Mouse (Mus musculus) CH12.LX (cell line): ENCODE measurements around the gene Ddx23.

Experiments used
- CHD1 ChIP-seq: IDR thresholded peaks from 2 replicates; pipeline ENCODE4 v1.6.1; 2012; ENCODE audit warnings: low read depth, low read length, improper control_type of control experiment, inconsistent platforms
- CTCF ChIP-seq, 2 experiments: IDR thresholded peaks in 1 of 2; conservative IDR thresholded peaks in 1 of 2; 2 replicates each; pipeline ENCODE4 v1.5.1; 2011 to 2012; ENCODE audit warnings: low read depth in 2 of 2, low read length in 2 of 2, improper control_type of control experiment in 1 of 2, inconsistent platforms in 1 of 2, mild to moderate bottlenecking in 1 of 2, moderate library complexity in 1 of 2
- E2F4 ChIP-seq: IDR thresholded peaks from 2 replicates; pipeline ENCODE4 v1.6.1; 2011; ENCODE audit warnings: low read depth, low read length, improper control_type of control experiment; ENCODE audit not compliant: insufficient replicate concordance
- ELF1 ChIP-seq: IDR thresholded peaks from 2 replicates; pipeline ENCODE4 v1.6.1; 2014; ENCODE audit warnings: low read depth, mild to moderate bottlenecking, inconsistent platforms, low read length, improper control_type of control experiment
- IRF4 ChIP-seq: IDR thresholded peaks from 2 replicates; pipeline ENCODE4 v1.6.1; 2014; ENCODE audit warnings: low read depth, mild to moderate bottlenecking, inconsistent platforms, low read length, improper control_type of control experiment
- MAFK ChIP-seq: IDR thresholded peaks from 2 replicates; pipeline ENCODE4 v1.6.1; 2011; ENCODE audit warnings: low read length, improper control_type of control experiment; ENCODE audit not compliant: insufficient replicate concordance
- MAX ChIP-seq: IDR thresholded peaks from 2 replicates; pipeline ENCODE4 v1.6.1; 2011; ENCODE audit warnings: low read length, improper control_type of control experiment
- MEF2A ChIP-seq: IDR thresholded peaks from 2 replicates; pipeline ENCODE4 v1.6.1; 2014; ENCODE audit warnings: low read depth, mild to moderate bottlenecking, inconsistent platforms, low read length, improper control_type of control experiment, borderline replicate concordance
- TCF12 ChIP-seq: IDR thresholded peaks from 2 replicates; pipeline ENCODE4 v1.6.1; 2014; ENCODE audit warnings: low read depth, mild to moderate bottlenecking, inconsistent platforms, low read length, improper control_type of control experiment
- USF1 ChIP-seq: IDR thresholded peaks from 2 replicates; pipeline ENCODE4 v1.6.1; 2014; ENCODE audit warnings: low read depth, mild to moderate bottlenecking, inconsistent platforms, low read length, improper control_type of control experiment

DNA sequence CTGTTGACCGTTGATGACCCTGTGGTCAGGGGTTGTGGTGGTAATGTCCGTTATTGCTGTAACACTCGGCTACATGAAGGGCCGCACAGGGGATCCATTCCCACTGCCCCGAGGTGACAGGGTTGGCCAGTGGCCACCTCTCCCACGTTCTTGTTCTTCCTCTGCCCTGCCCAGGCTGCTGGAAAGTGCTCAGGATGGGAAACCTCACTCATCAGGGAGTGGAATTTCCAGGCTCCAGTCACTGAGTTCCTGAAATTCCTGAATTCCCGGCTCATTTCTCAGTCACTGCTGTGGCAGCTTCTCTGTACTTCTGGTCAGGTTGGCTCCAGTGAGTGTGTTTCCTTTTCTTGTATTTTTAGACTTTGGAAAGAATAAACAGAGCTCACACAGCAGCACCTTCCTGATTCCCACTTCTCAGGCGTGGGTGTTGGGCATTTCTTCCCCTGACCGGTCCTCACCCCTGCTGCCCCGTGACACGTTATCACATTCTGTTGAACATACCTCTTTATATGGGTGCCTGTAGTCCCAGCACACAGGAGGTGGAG, 29.5 kb upstream of the Ddx23 start:
- TF ChIP-seq ELF1 (no peak), CTCF (conservative IDR thresholded peaks at IDR 0.05 in 1 of 2, IDR thresholded peaks at IDR 0.05 in 1 of 2; ENCODE audit: low read depth in 2 of 2, low read length in 2 of 2) (no peak), USF1 (no peak), IRF4 (no peak), E2F4 (no peak), CHD1 (no peak), MAFK (no peak), MEF2A (no peak), MAX (no peak), TCF12 (no peak)
